8 mouse cellular contexts compared by ENCODE assay signal in genomic region chr3:17785106-17786022, GRCm38 (mm10).
A peak's percentile ranks its signal among the peaks of the same experiment; 100 is the strongest.
DNase-seq lines count a peak whose midpoint lies in the region; ATAC-seq lines count a peak whose summit lies in the region.

No protein-coding gene starts in this region.

- H3K36me3 ChIP-seq in kidney, embryonic 16.5 days (ENCODE audit: insufficient read depth, low read length), result no peaks in the 10 kb centered on the region
- no peaks in the 10 kb centered on the region for H3K36me3 ChIP-seq in intestine, embryonic 15.5 days
- H3K36me3 ChIP-seq in neural tube, embryonic 14.5 days (ENCODE audit: control insufficient read depth, insufficient read depth, low read length), result no peaks in the 10 kb centered on the region

- no peak overlapping the region for H3K27ac ChIP-seq in kidney, embryonic 16.5 days (ENCODE audit: low read length)
- no peak overlapping the region for H3K27ac ChIP-seq in intestine, embryonic 15.5 days
- peak overlapping the region; percentile 100 for H3K27ac ChIP-seq in neural tube, embryonic 14.5 days (ENCODE audit: low read depth, low read length)

- ATAC-seq in kidney, embryonic 16.5 days (ENCODE audit: low FRiP score, low TSS enrichment), result no peak
- no peak for ATAC-seq in intestine, embryonic 15.5 days
- no peak for ATAC-seq in neural tube, embryonic 14.5 days (ENCODE audit: low read depth)
- ATAC-seq in megakaryocyte-erythroid progenitor cell, adult 5-6 weeks (replicated peaks; ENCODE audit: low FRiP score, low TSS enrichment, poor library complexity, severe bottlenecking), result no peak

- no peak for DNase-seq in kidney, postnatal 14 days
- peak; percentile 81 for DNase-seq in embryo, embryonic 10 days (ENCODE audit: low spot score)
- no peak for DNase-seq in spleen, postnatal 36 days (ENCODE audit: low spot score in 2 of 2)
- no peak for DNase-seq in urinary bladder, postnatal 36 days (ENCODE audit: low spot score in 2 of 2)

- H3K9me3 ChIP-seq in kidney, embryonic 16.5 days (ENCODE audit: low read length), result peaks cover 3% of the 10 kb centered on the region; the same call in 1 of the 2 replicates
- H3K9me3 ChIP-seq in intestine, embryonic 15.5 days, result no peaks in the 10 kb centered on the region
- H3K9me3 ChIP-seq in neural tube, embryonic 14.5 days (ENCODE audit: control insufficient read depth, low read length), result no peaks in the 10 kb centered on the region

- WGBS in kidney, embryonic 16.5 days, result 5% methylated on average over 21 of the region's 21 CpGs
- WGBS in intestine, embryonic 15.5 days, result 14% methylated on average over 21 of the region's 21 CpGs
- WGBS in neural tube, embryonic 14.5 days, result 3% methylated on average over 21 of the region's 21 CpGs

- peaks cover 12% of the 10 kb centered on the region for H3K4me1 ChIP-seq in kidney, embryonic 16.5 days (ENCODE audit: insufficient read depth, low read length)
- peaks cover 12% of the 10 kb centered on the region for H3K4me1 ChIP-seq in intestine, embryonic 15.5 days (replicated peaks)
- peaks cover 11% of the 10 kb centered on the region for H3K4me1 ChIP-seq in neural tube, embryonic 14.5 days (ENCODE audit: control insufficient read depth, insufficient read depth, low read length)

- peaks cover 57% of the 10 kb centered on the region for H3K27me3 ChIP-seq in kidney, embryonic 16.5 days (ENCODE audit: insufficient read depth, low read length)
- peaks cover 39% of the 10 kb centered on the region for H3K27me3 ChIP-seq in intestine, embryonic 15.5 days (replicated peaks)
- H3K27me3 ChIP-seq in neural tube, embryonic 14.5 days (ENCODE audit: control insufficient read depth, insufficient read depth, low read length), result no peaks in the 10 kb centered on the region

- peak overlapping the region; percentile 45 for H3K4me3 ChIP-seq in kidney, embryonic 16.5 days (ENCODE audit: low read length)
- H3K4me3 ChIP-seq in intestine, embryonic 15.5 days (replicated peaks), result peak overlapping the region; percentile 42
- peak overlapping the region; percentile 72 for H3K4me3 ChIP-seq in neural tube, embryonic 14.5 days (ENCODE audit: low read depth, low read length)

- no peak overlapping the region for H3K9ac ChIP-seq in kidney, embryonic 16.5 days (replicated peaks; ENCODE audit: low read length)
- 0 out of 2 replicates have a peak overlapping the region, but pooled peaks have one; percentile 17 for H3K9ac ChIP-seq in intestine, embryonic 15.5 days
- H3K9ac ChIP-seq in neural tube, embryonic 14.5 days (replicated peaks; ENCODE audit: low read depth, low read length), result peak overlapping the region; percentile 99

- H3K4me2 ChIP-seq in kidney, embryonic 16.5 days (replicated peaks; ENCODE audit: low read depth, low read length), result peak overlapping the region; percentile 61
- peak overlapping the region; percentile 89 for H3K4me2 ChIP-seq in intestine, embryonic 15.5 days (replicated peaks)
- H3K4me2 ChIP-seq in neural tube, embryonic 14.5 days (ENCODE audit: low read depth, low read length), result peak overlapping the region; percentile 100
